Mouse (Mus musculus) cerebellum, postnatal 14 days (tissue): ENCODE data around the gene P2rx7.
A peak's percentile ranks its signal among the peaks of the same experiment; 100 is the strongest.

Source experiments
- DNase-seq, 2 experiments: peaks; one replicate each; pipeline ENCODE4 v3.0.0; 2021; ENCODE audit warnings: mixed read lengths in 2 of 2

Gene P2rx7

GRCm38 (mm10) chr5:122695516-122695915, 51.8 kb downstream of the P2rx7 start:
- no peak for DNase-seq

- peak; percentile 55 to 69 for DNase-seq
These were observed 54.5 kb downstream of the P2rx7 start for GRCm38 (mm10) chr5:122698041-122698700.

GRCm38 (mm10) chr5:122698701-122699060, 55.0 kb downstream of the P2rx7 start:
- no peak for DNase-seq

- no peak for DNase-seq
These were observed 56.6 kb downstream of the P2rx7 start for GRCm38 (mm10) chr5:122700109-122700836.

GRCm38 (mm10) chr5:122700837-122701212, 57.1 kb downstream of the P2rx7 start:
- DNase-seq: no peak

- no peak for DNase-seq
These were observed 58.4 kb downstream of the P2rx7 start for GRCm38 (mm10) chr5:122702156-122702555.

- DNase-seq: no peak
These were observed 59.9 kb downstream of the P2rx7 start for GRCm38 (mm10) chr5:122703574-122703973.

GRCm38 (mm10) chr5:122704571-122704970, 60.9 kb downstream of the P2rx7 start:
- no peak for DNase-seq

- no peak for DNase-seq
These were observed 61.5 kb downstream of the P2rx7 start for GRCm38 (mm10) chr5:122705174-122705573.

- DNase-seq: no peak
These were observed 63.2 kb downstream of the P2rx7 start for GRCm38 (mm10) chr5:122706917-122707275.

GRCm38 (mm10) chr5:122707276-122708181, 63.8 kb downstream of the P2rx7 start, which contains the start of gene P2rx4:
Gene P2rx4 (plus strand): TSS chr5:122707544.
- DNase-seq: peak; percentile 80 to 84

- no peak for DNase-seq
These were observed 65.1 kb downstream of the P2rx7 start for GRCm38 (mm10) chr5:122708819-122709218.

GRCm38 (mm10) chr5:122715723-122716122, 72.0 kb downstream of the P2rx7 start:
- DNase-seq: no peak

- DNase-seq: no peak
These were observed 73.1 kb downstream of the P2rx7 start for GRCm38 (mm10) chr5:122716793-122717192.

- DNase-seq: no peak
These were observed 74.7 kb downstream of the P2rx7 start for GRCm38 (mm10) chr5:122718400-122718799.

GRCm38 (mm10) chr5:122719168-122719567, 75.5 kb downstream of the P2rx7 start:
- no peak for DNase-seq

- no peak for DNase-seq
These were observed 81.7 kb downstream of the P2rx7 start for GRCm38 (mm10) chr5:122725453-122725852.

GRCm38 (mm10) chr5:122726068-122726467, 82.4 kb downstream of the P2rx7 start:
- DNase-seq: peak; percentile 89 to 90

GRCm38 (mm10) chr5:122726595-122726994, 82.9 kb downstream of the P2rx7 start:
- DNase-seq: no peak

GRCm38 (mm10) chr5:122727096-122727495, 83.4 kb downstream of the P2rx7 start:
- DNase-seq: peak in 1 of 2 experiments; percentile 31

- DNase-seq: no peak
These were observed 87.1 kb downstream of the P2rx7 start for GRCm38 (mm10) chr5:122730776-122731175.

- DNase-seq: peak; percentile 61 to 67
These were observed 87.6 kb downstream of the P2rx7 start for GRCm38 (mm10) chr5:122731321-122731720.

- DNase-seq: no peak
These were observed 88.4 kb downstream of the P2rx7 start for GRCm38 (mm10) chr5:122731991-122732673.
